Mouse (Mus musculus) E14TG2a.4 (cell line): ENCODE measurements around the gene Arid1a.

Experiments
- H3K27me3 ChIP-seq: 2 replicates; pipeline ENCODE4 v1.6.1; 2014; ENCODE audit warnings: low read length, control low read depth; ENCODE audit not compliant: insufficient read depth
- H3K36me3 ChIP-seq: 2 replicates; pipeline ENCODE4 v1.6.1; 2014; ENCODE audit warnings: low read length, control low read depth; ENCODE audit not compliant: insufficient read depth
- H3K4me1 ChIP-seq: replicated peaks from 2 replicates; pipeline ENCODE4 v1.6.1; 2014; ENCODE audit warnings: low read depth, low read length, control low read depth
- H3K4me3 ChIP-seq: replicated peaks from 2 replicates; pipeline ENCODE4 v1.5.1; 2014; ENCODE audit warnings: mild to moderate bottlenecking, low read length
- H3K9me3 ChIP-seq: 2 replicates; pipeline ENCODE4 v1.6.1; 2014; ENCODE audit warnings: low read length, control low read depth
- CTCF ChIP-seq: conservative IDR thresholded peaks from 2 replicates; pipeline ENCODE4 v1.5.1; 2014; ENCODE audit warnings: low read length
- NANOG ChIP-seq: IDR thresholded peaks from 2 replicates; pipeline ENCODE4 v1.6.1; 2014; ENCODE audit warnings: borderline replicate concordance, low read length, mixed read lengths
- POU5F1 ChIP-seq: IDR thresholded peaks from 2 replicates; pipeline ENCODE4 v1.6.1; 2014; ENCODE audit warnings: low read length, borderline replicate concordance

Arid1a gene

DNA sequence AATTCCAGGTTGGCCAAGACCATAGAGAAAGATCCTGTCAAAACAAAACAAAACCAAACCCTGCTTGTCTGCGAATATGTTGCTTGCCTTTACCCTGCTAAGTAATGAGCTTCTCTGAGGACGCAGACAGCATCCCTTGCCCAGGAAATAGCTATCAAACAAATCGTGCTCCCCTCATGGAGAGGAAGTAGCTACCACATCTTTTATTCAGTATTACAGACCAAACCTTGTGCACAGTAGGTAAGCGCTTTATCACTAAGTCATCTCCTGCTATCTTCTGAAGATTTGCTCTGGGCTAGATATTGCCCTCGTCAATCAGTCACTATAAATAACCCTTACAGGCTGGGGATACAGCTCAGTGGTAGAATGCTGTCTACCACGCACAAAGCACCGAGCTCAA lies 127.4 kb downstream of the Arid1a start:
- TF ChIP-seq NANOG (no peak), CTCF (no peak), POU5F1 (no peak)
- H3K4me3 ChIP-seq: no peak overlapping the region
- H3K27me3 ChIP-seq: no peaks in the 10 kb centered on the region

More for the DNA sequence above, 127.4 kb downstream of the Arid1a start:
- Histone ChIP-seq H3K4me1 (peaks cover 83% of the 10 kb centered on the region), H3K9me3 (no peaks in the 10 kb centered on the region), H3K36me3 (peaks cover 53% of the 10 kb centered on the region)
